Mouse (Mus musculus): Measurements from ENCODE around the gene Emc9. TPM values are rescaled to one million over a fixed set of nuclear protein-coding genes. Genes with fewer than 3 reads are reported as not detected.
A peak's percentile ranks its signal among the peaks of the same experiment; 100 is the strongest.

Emc9 gene
- 7.5 TPM for polyA plus RNA-seq (2012; fragmentation: generic; extraction: Trizol)
- long read RNA-seq, experiment 1, transcript Emc9-201 (5 exons, 855 nt), result major isoform, 10 of 12 reads
- long read RNA-seq, experiment 1, partial matches to known transcripts, result 0 of 12 reads
- long read RNA-seq, experiment 1, other reads (novel, unspliced or antisense), result 2 of 12 reads
- long read RNA-seq, experiment 2, result 0 reads

DNA sequence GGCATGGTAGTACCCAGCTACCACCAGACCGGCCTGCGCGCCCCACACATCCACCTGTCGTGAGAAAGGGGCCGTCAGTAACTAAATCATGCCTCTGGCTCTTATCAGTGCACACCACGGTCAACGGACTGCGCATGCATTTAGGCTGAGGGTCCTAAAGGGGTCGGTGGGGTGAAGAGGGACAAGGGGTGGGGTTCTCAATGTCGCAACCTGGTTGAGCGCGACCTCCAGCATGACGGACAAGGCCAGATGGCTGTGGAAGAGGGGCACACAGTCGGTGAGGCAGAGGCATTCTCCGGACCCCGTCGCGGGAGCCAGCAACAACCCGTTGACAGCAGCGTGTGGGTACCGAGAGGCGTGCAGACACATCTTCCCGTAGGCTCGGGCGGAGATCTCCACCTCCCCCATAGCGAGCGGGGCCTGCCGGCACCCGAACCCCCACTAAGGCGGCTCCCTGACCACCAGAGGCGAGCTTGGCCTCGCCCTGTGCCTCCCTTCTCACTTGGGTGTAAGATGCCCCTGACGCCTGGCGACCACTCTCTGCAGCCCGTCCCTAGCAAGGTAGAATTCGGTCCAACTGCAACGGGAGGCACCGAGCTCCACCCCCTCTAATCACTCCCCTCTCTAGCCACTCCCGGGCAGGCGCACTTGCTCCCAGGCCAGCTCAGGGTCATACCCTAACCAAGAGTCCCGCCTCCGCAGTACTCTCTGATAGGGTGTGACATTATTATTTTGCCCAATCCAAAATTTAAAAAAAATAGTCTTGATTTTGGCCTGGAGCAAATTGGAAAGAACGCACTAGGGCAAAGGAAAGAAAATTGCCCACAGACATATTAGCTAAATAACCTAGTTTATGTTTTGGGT is at the start of gene Emc9:
Emc9 (minus strand) TSS at position 601 of the 864 bp plus-strand sequence.
- TF ChIP-seq USF1 (IDR thresholded peaks at IDR 0.05; ENCODE audit: low read depth) (no peak), FOSL1 (IDR thresholded peaks at IDR 0.05; ENCODE audit: insufficient read depth, low read length, poor library complexity, severe bottlenecking) (no peak), CEBPB (IDR thresholded peaks at IDR 0.05; ENCODE audit: low read depth) (no peak), CTCF (IDR thresholded peaks at IDR 0.05; ENCODE audit: control insufficient read depth, insufficient read depth, insufficient read length) (no peak), MYOD1 (IDR thresholded peaks at IDR 0.05; ENCODE audit: control insufficient read depth, insufficient read length, low read depth) (no peak), MAX (IDR thresholded peaks at IDR 0.05) (no peak), MYOG (IDR thresholded peaks at IDR 0.05; ENCODE audit: control insufficient read depth, extremely low read depth, insufficient read length) (no peak)
- peak within 1 kb of the TSS; percentile 41 for H3K4me3 ChIP-seq (ENCODE audit: insufficient read depth, poor library complexity, severe bottlenecking)
- H3K27me3 ChIP-seq (ENCODE audit: control insufficient read depth, insufficient read depth, insufficient read length), result no peaks in the 10 kb centered on the region
- H3K79me3 ChIP-seq (ENCODE audit: low read depth), result no peaks in the 10 kb centered on the region
- H3K79me2 ChIP-seq (ENCODE audit: control insufficient read depth, insufficient read depth), result peaks cover 9% of the 10 kb centered on the region
- peak within 1 kb of the TSS; percentile 79 for H3ac ChIP-seq (ENCODE audit: control insufficient read depth, insufficient read length, low read depth)
- peaks cover 13% of the 10 kb centered on the region for H3K36me3 ChIP-seq (ENCODE audit: control insufficient read depth, insufficient read depth)

DNA sequence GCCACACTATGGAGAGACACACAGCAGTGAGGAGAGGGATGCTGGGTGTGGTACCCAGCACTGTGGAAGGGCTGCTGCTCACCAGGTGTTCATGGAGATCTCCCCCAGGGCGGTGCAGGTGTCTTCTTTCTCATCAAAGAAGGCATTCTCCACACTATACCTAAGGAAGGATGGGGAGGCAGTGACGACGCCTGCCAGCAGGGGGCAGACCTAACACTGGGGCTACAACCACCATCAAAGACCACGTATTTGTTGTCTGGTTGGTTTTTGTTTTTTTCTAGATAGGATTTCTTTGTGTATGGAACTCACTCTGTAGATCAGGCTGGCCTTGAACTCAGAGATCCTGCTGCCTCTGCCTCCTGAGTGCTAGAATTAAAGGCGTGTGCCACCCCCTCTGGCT is 44.2 kb upstream of the Emc9 start:
- peaks cover 8% of the 10 kb centered on the region for H3K79me3 ChIP-seq (ENCODE audit: low read depth)
- TF ChIP-seq MYOG (IDR thresholded peaks at IDR 0.05; ENCODE audit: control insufficient read depth, extremely low read depth, insufficient read length) (no peak), CTCF (IDR thresholded peaks at IDR 0.05; ENCODE audit: control insufficient read depth, insufficient read depth, insufficient read length) (peak; percentile 57)
- peaks cover 92% of the 10 kb centered on the region for H3K36me3 ChIP-seq (ENCODE audit: control insufficient read depth, insufficient read depth)
- peaks cover 13% of the 10 kb centered on the region for H3K79me2 ChIP-seq (ENCODE audit: control insufficient read depth, insufficient read depth)
- H3K27me3 ChIP-seq (ENCODE audit: control insufficient read depth, insufficient read depth, insufficient read length), result no peaks in the 10 kb centered on the region
- no peak overlapping the region for H3ac ChIP-seq (ENCODE audit: control insufficient read depth, insufficient read length, low read depth)
- H3K4me3 ChIP-seq (ENCODE audit: insufficient read depth, poor library complexity, severe bottlenecking), result no peak overlapping the region

DNA sequence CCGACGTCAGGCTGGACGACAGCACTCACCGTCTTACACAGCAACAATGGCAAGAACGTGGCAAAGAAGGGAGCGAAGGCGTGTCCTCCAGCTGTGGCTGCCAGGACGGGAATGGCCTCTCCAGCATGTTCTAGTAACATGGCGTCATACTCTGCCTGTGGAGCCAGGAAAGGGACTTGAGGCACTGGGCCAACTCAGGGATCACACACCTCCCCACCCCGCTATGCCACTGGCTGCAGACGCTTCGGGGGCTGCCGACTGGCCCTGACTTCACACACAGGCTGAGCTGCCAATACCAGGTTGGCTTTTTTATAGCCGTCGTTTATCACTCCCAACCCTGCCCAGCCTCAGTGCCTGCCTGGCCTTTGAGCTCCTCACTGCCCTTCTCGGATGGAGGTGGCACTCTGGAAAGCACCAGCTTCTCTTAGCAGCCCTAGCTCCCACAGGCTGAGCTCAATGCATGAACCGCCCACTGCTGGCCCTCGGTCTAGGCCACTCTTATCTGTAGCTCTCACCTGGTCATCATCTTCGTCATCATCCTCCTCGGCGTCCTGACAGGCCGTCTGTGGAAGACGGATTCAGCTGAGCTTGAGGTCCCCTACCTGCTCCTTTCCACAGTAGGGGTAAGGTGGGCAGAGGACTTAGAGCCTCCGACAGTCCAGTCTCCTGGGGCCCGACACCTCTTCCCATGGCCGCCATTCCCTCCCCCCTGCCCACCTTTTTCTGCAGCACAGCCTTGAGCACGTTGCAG is 43.1 kb upstream of the Emc9 start:
- Histone ChIP-seq H3K27me3 (ENCODE audit: control insufficient read depth, insufficient read depth, insufficient read length) (no peaks in the 10 kb centered on the region), H3K36me3 (ENCODE audit: control insufficient read depth, insufficient read depth) (peaks cover 81% of the 10 kb centered on the region), H3K79me2 (ENCODE audit: control insufficient read depth, insufficient read depth) (peaks cover 3% of the 10 kb centered on the region), H3ac (ENCODE audit: control insufficient read depth, insufficient read length, low read depth) (no peak overlapping the region), H3K4me3 (ENCODE audit: insufficient read depth, poor library complexity, severe bottlenecking) (no peak overlapping the region), H3K79me3 (ENCODE audit: low read depth) (no peaks in the 10 kb centered on the region)
- TF ChIP-seq CEBPB (IDR thresholded peaks at IDR 0.05; ENCODE audit: low read depth) (no peak), CTCF (IDR thresholded peaks at IDR 0.05; ENCODE audit: control insufficient read depth, insufficient read depth, insufficient read length) (no peak), MAX (IDR thresholded peaks at IDR 0.05) (no peak), FOSL1 (IDR thresholded peaks at IDR 0.05; ENCODE audit: insufficient read depth, low read length, poor library complexity, severe bottlenecking) (no peak)

DNA sequence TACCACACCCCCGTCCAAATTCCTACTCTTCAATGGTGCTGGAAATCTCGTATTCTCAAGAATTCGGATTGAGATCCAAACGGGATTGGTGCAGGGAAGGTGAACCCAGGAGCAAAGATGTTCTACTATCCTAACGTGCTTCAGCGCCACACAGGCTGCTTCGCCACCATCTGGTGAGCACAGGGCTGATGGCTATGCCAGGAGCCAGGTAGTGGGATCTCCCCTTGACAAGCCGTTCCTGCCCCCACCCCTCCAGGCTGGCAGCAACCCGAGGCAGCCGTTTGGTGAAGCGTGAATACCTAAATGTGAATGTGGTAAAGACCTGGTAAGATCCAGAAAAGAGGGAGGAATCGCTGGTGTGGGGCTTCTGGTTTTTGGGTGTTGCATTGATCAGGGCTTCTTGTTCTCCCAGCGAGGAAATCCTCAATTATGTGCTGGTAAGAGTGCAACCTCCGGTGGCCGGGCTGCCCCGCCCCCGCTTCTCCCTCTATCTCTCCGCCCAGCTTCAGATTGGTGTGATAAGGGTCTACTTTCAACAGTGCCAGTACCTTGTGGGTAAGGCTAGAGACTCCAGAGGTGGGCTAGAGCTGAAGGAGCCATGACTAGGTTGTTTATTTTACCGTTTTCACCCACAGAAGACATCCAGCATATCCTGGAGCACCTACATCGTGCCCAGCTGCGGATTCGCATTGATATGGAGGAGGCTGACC is 33.5 kb upstream of the Emc9 start:
- TF ChIP-seq FOSL1 (IDR thresholded peaks at IDR 0.05; ENCODE audit: insufficient read depth, low read length, poor library complexity, severe bottlenecking) (no peak), MAX (IDR thresholded peaks at IDR 0.05) (no peak), CEBPB (IDR thresholded peaks at IDR 0.05; ENCODE audit: low read depth) (no peak), CTCF (IDR thresholded peaks at IDR 0.05; ENCODE audit: control insufficient read depth, insufficient read depth, insufficient read length) (no peak), MYOD1 (IDR thresholded peaks at IDR 0.05; ENCODE audit: control insufficient read depth, insufficient read length, low read depth) (no peak), USF1 (IDR thresholded peaks at IDR 0.05; ENCODE audit: low read depth) (no peak), MYOG (IDR thresholded peaks at IDR 0.05; ENCODE audit: control insufficient read depth, extremely low read depth, insufficient read length) (no peak)
- H3K4me3 ChIP-seq (ENCODE audit: insufficient read depth, poor library complexity, severe bottlenecking), result no peak overlapping the region
- no peaks in the 10 kb centered on the region for H3K36me3 ChIP-seq (ENCODE audit: control insufficient read depth, insufficient read depth)
- H3K79me2 ChIP-seq (ENCODE audit: control insufficient read depth, insufficient read depth), result no peaks in the 10 kb centered on the region
- H3K79me3 ChIP-seq (ENCODE audit: low read depth), result no peaks in the 10 kb centered on the region
- H3ac ChIP-seq (ENCODE audit: control insufficient read depth, insufficient read length, low read depth), result no peak overlapping the region
- no peaks in the 10 kb centered on the region for H3K27me3 ChIP-seq (ENCODE audit: control insufficient read depth, insufficient read depth, insufficient read length)

DNA sequence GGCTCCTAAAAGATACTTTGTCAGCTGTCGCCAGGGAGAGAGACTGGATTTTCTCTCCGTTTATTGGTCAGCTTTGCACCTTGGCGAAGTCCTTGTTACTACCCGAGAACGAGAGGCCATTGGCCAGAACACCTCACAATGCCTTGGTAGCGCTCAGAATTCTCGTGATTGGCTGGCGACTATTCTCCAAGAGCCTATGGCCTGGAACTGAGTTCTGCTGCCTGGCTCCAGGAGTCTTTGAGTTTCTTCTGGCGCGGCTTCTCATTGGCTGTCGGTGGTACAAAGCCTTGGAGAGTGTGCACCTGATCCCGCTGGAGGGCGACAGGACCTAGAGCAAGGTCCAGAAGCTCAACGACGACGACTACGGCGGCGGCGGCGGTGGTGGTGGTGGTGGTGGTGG is 32.7 kb upstream of the Emc9 start, which contains the start of gene Rec8:
Rec8 (plus strand) TSS at position 216 of the 400 bp plus-strand sequence.
- H3K4me3 ChIP-seq (ENCODE audit: insufficient read depth, poor library complexity, severe bottlenecking), result no peak within 1 kb of the TSS
- H3ac ChIP-seq (ENCODE audit: control insufficient read depth, insufficient read length, low read depth), result no peak within 1 kb of the TSS
- H3K27me3 ChIP-seq (ENCODE audit: control insufficient read depth, insufficient read depth, insufficient read length), result no peaks in the 10 kb centered on the region
- TF ChIP-seq CTCF (IDR thresholded peaks at IDR 0.05; ENCODE audit: control insufficient read depth, insufficient read depth, insufficient read length) (no peak), MYOG (IDR thresholded peaks at IDR 0.05; ENCODE audit: control insufficient read depth, extremely low read depth, insufficient read length) (no peak), USF1 (IDR thresholded peaks at IDR 0.05; ENCODE audit: low read depth) (no peak), MAX (IDR thresholded peaks at IDR 0.05) (no peak), MYOD1 (IDR thresholded peaks at IDR 0.05; ENCODE audit: control insufficient read depth, insufficient read length, low read depth) (no peak), FOSL1 (IDR thresholded peaks at IDR 0.05; ENCODE audit: insufficient read depth, low read length, poor library complexity, severe bottlenecking) (no peak), CEBPB (IDR thresholded peaks at IDR 0.05; ENCODE audit: low read depth) (no peak)
- H3K79me2 ChIP-seq (ENCODE audit: control insufficient read depth, insufficient read depth), result no peaks in the 10 kb centered on the region
- H3K36me3 ChIP-seq (ENCODE audit: control insufficient read depth, insufficient read depth), result no peaks in the 10 kb centered on the region
- no peaks in the 10 kb centered on the region for H3K79me3 ChIP-seq (ENCODE audit: low read depth)
